Mouse (Mus musculus): ENCODE data around the gene Adam11. TPM values are rescaled to one million over a fixed set of nuclear protein-coding genes. Genes with fewer than 3 reads are reported as not detected.

The Adam11 gene
- polyA plus RNA-seq, 1 experiment: 3.1 TPM

- H3K4me1 ChIP-seq (ENCODE audit: control insufficient read depth, insufficient read depth, insufficient read length, low read length): peaks cover 7% of the 10 kb centered on the region
- no peaks in the 10 kb centered on the region for H3K27me3 ChIP-seq (ENCODE audit: control insufficient read depth, insufficient read depth, low read length)
- TF ChIP-seq CTCF (IDR thresholded peaks at IDR 0.05; ENCODE audit: extremely low read depth, insufficient read length, insufficient replicate concordance, low read depth, low read length) (no peak), POLR2A (IDR thresholded peaks at IDR 0.05; ENCODE audit: low read depth, low read length) (no peak)
- no peaks in the 10 kb centered on the region for H3K36me3 ChIP-seq (ENCODE audit: control insufficient read depth, insufficient read depth, low read length)
- no peak overlapping the region for H3K27ac ChIP-seq (ENCODE audit: insufficient read depth, low read depth, low read length)
- no peak overlapping the region for H3K4me3 ChIP-seq (ENCODE audit: low read depth, low read length)
- WGBS: 68% methylated on average over 18 of the region's 18 CpGs
These were observed 11.8 kb downstream of the Adam11 start for GRCm38 (mm10) chr11:102772771-102773700.

DNA sequence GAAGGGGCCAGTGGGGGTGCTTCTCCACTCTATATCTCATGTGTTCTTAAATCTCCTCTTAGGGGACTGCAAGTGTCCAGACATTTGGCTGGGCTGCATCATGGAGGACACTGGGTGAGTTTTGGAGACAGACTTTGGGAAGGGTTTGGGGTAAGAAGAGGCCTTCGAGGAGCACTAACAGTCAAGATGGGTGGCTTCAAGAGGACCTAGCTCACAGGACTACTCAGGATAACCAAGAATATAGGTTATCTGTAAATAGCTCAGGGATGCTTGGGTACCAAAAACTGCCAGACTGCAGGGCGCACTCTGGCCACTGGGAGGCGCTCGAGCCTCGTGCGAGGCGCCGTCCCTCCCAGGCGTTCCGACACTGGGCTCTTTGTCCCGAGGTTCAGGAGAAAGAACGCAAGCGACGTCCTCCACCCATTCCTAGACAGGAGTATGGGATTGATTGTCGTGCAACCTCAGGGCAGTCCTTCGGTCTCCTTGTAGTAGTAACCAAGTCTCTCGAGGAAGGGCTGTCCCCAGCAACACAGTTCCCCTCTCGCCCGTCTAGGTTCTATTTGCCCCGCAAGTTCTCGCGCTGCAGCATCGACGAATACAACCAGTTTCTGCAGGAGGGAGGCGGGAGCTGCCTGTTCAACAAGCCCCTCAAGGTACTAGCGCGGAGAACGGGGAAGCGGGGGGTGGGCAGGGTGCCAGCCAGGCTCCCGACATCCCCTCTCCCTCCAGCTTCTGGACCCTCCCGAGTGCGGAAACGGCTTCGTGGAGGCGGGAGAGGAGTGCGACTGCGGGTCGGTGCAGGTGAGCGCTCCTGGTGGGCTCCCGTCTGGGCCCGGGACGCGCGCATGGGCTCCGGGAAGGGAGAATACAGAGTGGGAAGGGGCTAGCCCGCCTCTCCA is 12.7 kb downstream of the Adam11 start:
- peaks cover 7% of the 10 kb centered on the region for H3K4me1 ChIP-seq (ENCODE audit: control insufficient read depth, insufficient read depth, insufficient read length, low read length)
- H3K27me3 ChIP-seq (ENCODE audit: control insufficient read depth, insufficient read depth, low read length): no peaks in the 10 kb centered on the region
- TF ChIP-seq POLR2A (IDR thresholded peaks at IDR 0.05; ENCODE audit: low read depth, low read length) (no peak), CTCF (IDR thresholded peaks at IDR 0.05; ENCODE audit: extremely low read depth, insufficient read length, insufficient replicate concordance, low read depth, low read length) (peak; percentile 97)
- H3K36me3 ChIP-seq (ENCODE audit: control insufficient read depth, insufficient read depth, low read length): no peaks in the 10 kb centered on the region
- H3K27ac ChIP-seq (ENCODE audit: insufficient read depth, low read depth, low read length): no peak overlapping the region
- under 1% methylated on average over 46 of the region's 46 CpGs for WGBS
- peak overlapping the region; percentile 63 for H3K4me3 ChIP-seq (ENCODE audit: low read depth, low read length)

DNA sequence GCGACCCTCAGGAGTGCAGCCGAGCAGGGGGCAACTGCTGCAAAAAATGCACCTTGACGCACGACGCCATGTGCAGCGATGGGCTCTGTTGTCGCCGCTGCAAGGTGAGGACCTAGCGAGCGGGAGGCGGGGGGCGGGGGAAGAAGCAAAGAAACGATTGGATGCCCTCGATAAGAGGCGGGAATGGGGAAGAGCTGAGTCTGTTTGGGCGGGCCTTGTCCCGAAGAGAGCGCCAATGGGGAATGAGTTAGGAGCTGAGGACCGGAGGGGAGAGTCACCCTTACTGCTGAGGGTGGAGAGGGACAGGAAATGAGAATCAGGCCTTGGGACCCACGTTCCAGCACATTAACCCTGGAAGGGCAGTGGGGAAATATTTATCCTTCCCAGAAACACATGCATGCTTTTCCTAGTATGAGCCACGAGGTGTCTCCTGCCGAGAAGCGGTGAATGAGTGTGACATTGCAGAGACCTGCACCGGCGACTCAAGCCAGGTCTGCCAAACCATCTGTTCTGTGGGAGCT is 13.4 kb downstream of the Adam11 start:
- H3K4me1 ChIP-seq (ENCODE audit: control insufficient read depth, insufficient read depth, insufficient read length, low read length): peaks cover 7% of the 10 kb centered on the region
- no peaks in the 10 kb centered on the region for H3K27me3 ChIP-seq (ENCODE audit: control insufficient read depth, insufficient read depth, low read length)
- H3K27ac ChIP-seq (ENCODE audit: insufficient read depth, low read depth, low read length): no peak overlapping the region
- peak overlapping the region; percentile 63 for H3K4me3 ChIP-seq (ENCODE audit: low read depth, low read length)
- H3K36me3 ChIP-seq (ENCODE audit: control insufficient read depth, insufficient read depth, low read length): no peaks in the 10 kb centered on the region
- 4% methylated on average over 25 of the region's 25 CpGs for WGBS
- peak; percentile 6; the same call in 1 of the 2 replicates for TF ChIP-seq CTCF (IDR thresholded peaks at IDR 0.05; ENCODE audit: extremely low read depth, insufficient read length, insufficient replicate concordance, low read depth, low read length)
- TF ChIP-seq POLR2A (IDR thresholded peaks at IDR 0.05; ENCODE audit: low read depth, low read length): 0 out of 2 replicates have a peak, but pooled peaks have one; percentile 13

DNA sequence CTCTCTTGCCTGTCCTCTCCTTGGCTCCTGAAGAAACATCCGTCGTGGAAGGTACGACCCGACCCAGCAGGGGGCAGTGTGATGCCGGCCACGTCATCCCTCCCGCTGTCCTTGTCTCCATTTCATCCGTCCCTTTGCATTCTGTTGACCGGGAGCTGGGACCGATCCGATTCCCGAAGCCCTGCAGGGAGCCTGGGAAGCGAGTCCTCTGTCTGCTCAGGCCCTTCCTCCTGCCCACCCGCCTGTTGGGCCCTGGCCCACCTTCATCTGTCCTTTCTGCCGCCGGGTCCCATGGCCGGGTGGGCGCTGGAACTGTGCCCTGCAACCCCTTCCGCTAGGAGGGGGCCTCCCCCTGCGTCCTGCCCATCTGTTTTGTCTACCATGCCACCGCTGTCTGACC is 16.4 kb downstream of the Adam11 start:
- Histone ChIP-seq H3K4me3 (ENCODE audit: low read depth, low read length) (peak overlapping the region; percentile 38), H3K27me3 (ENCODE audit: control insufficient read depth, insufficient read depth, low read length) (no peaks in the 10 kb centered on the region), H3K36me3 (ENCODE audit: control insufficient read depth, insufficient read depth, low read length) (no peaks in the 10 kb centered on the region), H3K4me1 (ENCODE audit: control insufficient read depth, insufficient read depth, insufficient read length, low read length) (peaks cover 7% of the 10 kb centered on the region), H3K27ac (ENCODE audit: insufficient read depth, low read depth, low read length) (no peak overlapping the region)
- no peak for TF ChIP-seq POLR2A (IDR thresholded peaks at IDR 0.05; ENCODE audit: low read depth, low read length)
- peak; percentile 61 for TF ChIP-seq CTCF (IDR thresholded peaks at IDR 0.05; ENCODE audit: extremely low read depth, insufficient read length, insufficient replicate concordance, low read depth, low read length)
- WGBS: 44% methylated on average over 21 of the region's 21 CpGs

DNA sequence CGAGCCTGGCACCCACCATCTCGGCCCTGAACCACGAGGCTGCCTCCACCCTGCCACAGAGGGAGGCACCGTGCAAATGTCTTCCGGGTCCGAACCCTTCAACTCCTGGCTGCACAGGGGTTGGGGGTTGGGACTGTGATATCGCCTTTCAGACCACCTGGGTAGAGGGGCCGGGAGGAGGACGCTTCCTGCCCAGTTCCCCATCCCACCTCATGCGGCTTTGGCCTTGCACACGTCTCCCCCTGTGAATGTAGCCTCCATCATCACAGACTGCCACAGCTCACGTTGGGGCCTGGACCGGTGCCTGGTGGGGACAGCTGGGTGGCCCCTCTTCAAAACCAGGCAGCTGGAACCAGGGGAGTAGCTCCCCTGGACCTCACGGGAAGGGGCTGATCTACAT is 16.9 kb downstream of the Adam11 start:
- peaks cover 7% of the 10 kb centered on the region for H3K4me1 ChIP-seq (ENCODE audit: control insufficient read depth, insufficient read depth, insufficient read length, low read length)
- no peaks in the 10 kb centered on the region for H3K36me3 ChIP-seq (ENCODE audit: control insufficient read depth, insufficient read depth, low read length)
- H3K27me3 ChIP-seq (ENCODE audit: control insufficient read depth, insufficient read depth, low read length): no peaks in the 10 kb centered on the region
- no peak overlapping the region for H3K27ac ChIP-seq (ENCODE audit: insufficient read depth, low read depth, low read length)
- no peak for TF ChIP-seq POLR2A (IDR thresholded peaks at IDR 0.05; ENCODE audit: low read depth, low read length)
- no peak for TF ChIP-seq CTCF (IDR thresholded peaks at IDR 0.05; ENCODE audit: extremely low read depth, insufficient read length, insufficient replicate concordance, low read depth, low read length)
- no peak overlapping the region for H3K4me3 ChIP-seq (ENCODE audit: low read depth, low read length)
- 77% methylated on average over 14 of the region's 14 CpGs for WGBS

- Histone ChIP-seq H3K4me3 (ENCODE audit: low read depth, low read length) (no peak overlapping the region), H3K27ac (ENCODE audit: insufficient read depth, low read depth, low read length) (no peak overlapping the region), H3K36me3 (ENCODE audit: control insufficient read depth, insufficient read depth, low read length) (no peaks in the 10 kb centered on the region), H3K4me1 (ENCODE audit: control insufficient read depth, insufficient read depth, insufficient read length, low read length) (peaks cover 7% of the 10 kb centered on the region), H3K27me3 (ENCODE audit: control insufficient read depth, insufficient read depth, low read length) (no peaks in the 10 kb centered on the region)
- 55% methylated on average over 5 of the region's 5 CpGs for WGBS
- TF ChIP-seq CTCF (IDR thresholded peaks at IDR 0.05; ENCODE audit: extremely low read depth, insufficient read length, insufficient replicate concordance, low read depth, low read length) (no peak), POLR2A (IDR thresholded peaks at IDR 0.05; ENCODE audit: low read depth, low read length) (no peak)
These were observed 17.4 kb downstream of the Adam11 start for GRCm38 (mm10) chr11:102778597-102778996.
